Mouse (Mus musculus) brain, embryonic 14.5 days (tissue): ENCODE measurements around the gene Fasn.

ENCODE experiments used
- CTCF ChIP-seq: fragments of 200-500 bp; IDR thresholded peaks from 2 replicates; pipeline ENCODE4 v1.5.1; 2012; ENCODE audit warnings: inconsistent platforms, mild to moderate bottlenecking, moderate library complexity, borderline replicate concordance; ENCODE audit not compliant: insufficient read depth, insufficient read length; ENCODE audit errors: extremely low read depth
- POLR2A ChIP-seq: fragments of 200-500 bp; IDR thresholded peaks from 2 replicates; pipeline ENCODE4 v1.6.1; 2012; ENCODE audit warnings: mild to moderate bottlenecking, inconsistent platforms, borderline replicate concordance; ENCODE audit not compliant: poor library complexity, insufficient read depth, insufficient read length, severe bottlenecking; ENCODE audit errors: extremely low read depth

DNA sequence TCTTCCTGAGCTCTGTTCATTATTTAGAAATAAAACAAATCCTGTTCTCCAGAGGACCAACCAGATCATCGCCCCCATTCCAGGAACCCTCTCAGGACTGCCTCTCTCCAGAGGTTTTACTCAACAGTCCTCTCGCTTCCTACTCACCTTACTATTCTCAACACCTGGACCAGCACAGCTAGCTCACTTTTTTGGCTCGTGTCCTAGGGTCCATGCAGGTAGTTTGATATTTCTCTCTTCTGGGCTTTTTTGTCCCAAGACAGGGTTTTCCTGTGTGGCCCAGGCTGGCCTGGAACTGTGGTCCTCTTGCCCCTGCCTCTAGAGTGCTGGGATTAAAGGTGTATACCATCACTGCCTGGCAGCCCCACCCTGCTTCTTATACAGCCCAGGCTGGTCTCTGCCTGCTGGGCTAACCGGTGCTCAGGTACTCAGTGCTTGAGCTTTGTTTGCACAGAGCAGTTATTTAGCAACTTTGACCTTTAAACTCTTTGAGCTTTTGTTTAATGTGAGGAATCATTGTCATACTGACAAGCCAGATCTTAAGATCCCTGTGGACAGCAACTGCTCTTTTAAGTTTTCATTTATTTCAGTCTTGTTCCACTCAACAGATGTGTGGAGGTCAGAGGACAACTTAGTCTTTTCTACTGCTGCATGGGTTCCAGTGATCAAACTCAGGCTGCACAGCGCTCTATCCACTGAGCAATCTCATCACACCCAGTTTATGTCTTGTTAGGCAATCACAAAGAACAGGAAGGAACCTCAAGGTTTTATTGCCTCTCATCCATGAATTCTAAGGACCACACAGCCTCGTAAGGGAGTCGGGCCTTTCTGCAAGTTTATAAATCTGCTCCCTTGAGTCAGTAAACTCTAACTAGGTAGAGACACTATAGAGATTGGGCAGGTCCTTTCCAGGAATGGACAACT is 18.7 kb downstream of the Fasn start:
- TF ChIP-seq CTCF (no peak), POLR2A (no peak)
